Mouse (Mus musculus): ENCODE measurements around the gene Dip2a. TPM values are rescaled to one million over a fixed set of nuclear protein-coding genes. Genes with fewer than 3 reads are reported as not detected.

Dip2a gene
- polyA plus RNA-seq, 1 experiment, result 26.0 TPM

DNA sequence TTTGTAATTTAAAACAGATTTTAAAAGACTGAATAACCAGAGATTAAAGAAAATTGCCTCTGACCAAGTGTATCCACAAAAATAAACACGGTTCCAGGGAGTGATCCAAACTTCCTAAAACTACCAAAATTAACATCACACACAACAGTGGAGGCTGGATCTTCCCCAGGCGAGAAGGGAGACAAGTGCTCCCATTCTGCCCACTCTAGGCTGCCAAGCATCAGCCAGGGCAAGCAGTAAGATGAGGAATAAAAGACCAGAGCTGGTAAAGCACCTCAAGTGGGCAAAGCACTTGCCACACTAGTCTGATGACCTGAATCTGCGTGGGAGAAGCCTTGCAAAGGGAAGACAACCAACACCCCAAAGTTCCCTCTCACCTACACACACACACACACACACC, 26.6 kb upstream of the Dip2a start:
- Histone ChIP-seq H3K27me3 (ENCODE audit: control insufficient read depth, insufficient read depth, insufficient read length) (no peaks in the 10 kb centered on the region), H3K79me2 (ENCODE audit: control insufficient read depth, insufficient read depth) (peaks cover 9% of the 10 kb centered on the region), H3K4me3 (ENCODE audit: insufficient read depth, poor library complexity, severe bottlenecking) (no peak overlapping the region), H3K79me3 (ENCODE audit: low read depth) (no peaks in the 10 kb centered on the region), H3K36me3 (ENCODE audit: control insufficient read depth, insufficient read depth) (peaks cover 66% of the 10 kb centered on the region), H3ac (ENCODE audit: control insufficient read depth, insufficient read length, low read depth) (no peak overlapping the region)
- TF ChIP-seq USF1 (IDR thresholded peaks at IDR 0.05; ENCODE audit: low read depth), result no peak
- no peak for TF ChIP-seq MYOG (IDR thresholded peaks at IDR 0.05; ENCODE audit: control insufficient read depth, extremely low read depth, insufficient read length)
- no peak for TF ChIP-seq MAX (IDR thresholded peaks at IDR 0.05)
- TF ChIP-seq CTCF (IDR thresholded peaks at IDR 0.05; ENCODE audit: control insufficient read depth, insufficient read depth, insufficient read length), result no peak

- Histone ChIP-seq H3K79me3 (ENCODE audit: low read depth) (no peaks in the 10 kb centered on the region), H3K79me2 (ENCODE audit: control insufficient read depth, insufficient read depth) (peaks cover 9% of the 10 kb centered on the region), H3ac (ENCODE audit: control insufficient read depth, insufficient read length, low read depth) (no peak overlapping the region), H3K36me3 (ENCODE audit: control insufficient read depth, insufficient read depth) (peaks cover 73% of the 10 kb centered on the region), H3K4me3 (ENCODE audit: insufficient read depth, poor library complexity, severe bottlenecking) (no peak overlapping the region), H3K27me3 (ENCODE audit: control insufficient read depth, insufficient read depth, insufficient read length) (no peaks in the 10 kb centered on the region)
- TF ChIP-seq MAX (IDR thresholded peaks at IDR 0.05) (no peak), USF1 (IDR thresholded peaks at IDR 0.05; ENCODE audit: low read depth) (no peak), FOSL1 (IDR thresholded peaks at IDR 0.05; ENCODE audit: insufficient read depth, low read length, poor library complexity, severe bottlenecking) (no peak), MYOD1 (IDR thresholded peaks at IDR 0.05; ENCODE audit: control insufficient read depth, insufficient read length, low read depth) (no peak), MYOG (IDR thresholded peaks at IDR 0.05; ENCODE audit: control insufficient read depth, extremely low read depth, insufficient read length) (no peak), CEBPB (IDR thresholded peaks at IDR 0.05; ENCODE audit: low read depth) (no peak), CTCF (IDR thresholded peaks at IDR 0.05; ENCODE audit: control insufficient read depth, insufficient read depth, insufficient read length) (no peak)
These were observed 23.7 kb upstream of the Dip2a start for GRCm38 (mm10) chr10:76368766-76369165.

GRCm38 (mm10) chr10:76363233-76363632, 18.1 kb upstream of the Dip2a start:
- Histone ChIP-seq H3K36me3 (ENCODE audit: control insufficient read depth, insufficient read depth) (peaks cover 38% of the 10 kb centered on the region), H3K27me3 (ENCODE audit: control insufficient read depth, insufficient read depth, insufficient read length) (no peaks in the 10 kb centered on the region), H3K79me2 (ENCODE audit: control insufficient read depth, insufficient read depth) (no peaks in the 10 kb centered on the region), H3K4me3 (ENCODE audit: insufficient read depth, poor library complexity, severe bottlenecking) (no peak overlapping the region), H3K79me3 (ENCODE audit: low read depth) (no peaks in the 10 kb centered on the region), H3ac (ENCODE audit: control insufficient read depth, insufficient read length, low read depth) (no peak overlapping the region)
- TF ChIP-seq CEBPB (IDR thresholded peaks at IDR 0.05; ENCODE audit: low read depth), result no peak
- no peak for TF ChIP-seq MYOG (IDR thresholded peaks at IDR 0.05; ENCODE audit: control insufficient read depth, extremely low read depth, insufficient read length)
- TF ChIP-seq USF1 (IDR thresholded peaks at IDR 0.05; ENCODE audit: low read depth), result no peak
- no peak for TF ChIP-seq FOSL1 (IDR thresholded peaks at IDR 0.05; ENCODE audit: insufficient read depth, low read length, poor library complexity, severe bottlenecking)
- no peak for TF ChIP-seq MYOD1 (IDR thresholded peaks at IDR 0.05; ENCODE audit: control insufficient read depth, insufficient read length, low read depth)
- TF ChIP-seq CTCF (IDR thresholded peaks at IDR 0.05; ENCODE audit: control insufficient read depth, insufficient read depth, insufficient read length), result no peak
- TF ChIP-seq MAX (IDR thresholded peaks at IDR 0.05), result no peak

DNA sequence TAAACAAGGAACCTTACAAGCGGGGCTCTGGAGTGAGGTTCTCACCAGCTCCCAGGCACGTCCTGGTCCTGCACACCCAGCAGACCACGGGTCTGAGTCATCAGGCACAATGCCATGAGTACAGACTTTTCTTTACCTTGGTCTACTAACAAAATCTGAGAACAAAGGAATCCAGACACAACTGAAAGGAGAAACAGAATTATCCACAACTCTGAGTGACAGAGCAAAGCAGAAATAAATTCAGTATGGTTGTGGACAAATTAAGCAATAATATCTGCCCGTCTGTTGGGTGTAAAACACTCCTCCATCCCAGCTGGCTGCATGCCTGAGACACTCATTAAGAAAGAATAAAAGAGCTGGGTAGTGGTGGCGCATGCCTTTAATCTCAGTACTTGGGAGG, 13.4 kb upstream of the Dip2a start:
- Histone ChIP-seq H3K36me3 (ENCODE audit: control insufficient read depth, insufficient read depth) (peaks cover 33% of the 10 kb centered on the region), H3ac (ENCODE audit: control insufficient read depth, insufficient read length, low read depth) (no peak overlapping the region), H3K79me2 (ENCODE audit: control insufficient read depth, insufficient read depth) (no peaks in the 10 kb centered on the region), H3K79me3 (ENCODE audit: low read depth) (no peaks in the 10 kb centered on the region), H3K27me3 (ENCODE audit: control insufficient read depth, insufficient read depth, insufficient read length) (no peaks in the 10 kb centered on the region), H3K4me3 (ENCODE audit: insufficient read depth, poor library complexity, severe bottlenecking) (no peak overlapping the region)
- TF ChIP-seq CEBPB (IDR thresholded peaks at IDR 0.05; ENCODE audit: low read depth), result peak; percentile 61
- no peak for TF ChIP-seq CTCF (IDR thresholded peaks at IDR 0.05; ENCODE audit: control insufficient read depth, insufficient read depth, insufficient read length)
- no peak for TF ChIP-seq USF1 (IDR thresholded peaks at IDR 0.05; ENCODE audit: low read depth)
- TF ChIP-seq MAX (IDR thresholded peaks at IDR 0.05), result peak; percentile 58
- no peak for TF ChIP-seq MYOG (IDR thresholded peaks at IDR 0.05; ENCODE audit: control insufficient read depth, extremely low read depth, insufficient read length)
- TF ChIP-seq FOSL1 (IDR thresholded peaks at IDR 0.05; ENCODE audit: insufficient read depth, low read length, poor library complexity, severe bottlenecking), result peak; percentile 56
- TF ChIP-seq MYOD1 (IDR thresholded peaks at IDR 0.05; ENCODE audit: control insufficient read depth, insufficient read length, low read depth), result no peak

- Histone ChIP-seq H3K27me3 (ENCODE audit: control insufficient read depth, insufficient read depth, insufficient read length) (no peaks in the 10 kb centered on the region), H3K79me3 (ENCODE audit: low read depth) (no peaks in the 10 kb centered on the region), H3ac (ENCODE audit: control insufficient read depth, insufficient read length, low read depth) (no peak overlapping the region), H3K79me2 (ENCODE audit: control insufficient read depth, insufficient read depth) (no peaks in the 10 kb centered on the region), H3K4me3 (ENCODE audit: insufficient read depth, poor library complexity, severe bottlenecking) (no peak overlapping the region), H3K36me3 (ENCODE audit: control insufficient read depth, insufficient read depth) (peaks cover 43% of the 10 kb centered on the region)
- TF ChIP-seq MYOG (IDR thresholded peaks at IDR 0.05; ENCODE audit: control insufficient read depth, extremely low read depth, insufficient read length) (no peak), CTCF (IDR thresholded peaks at IDR 0.05; ENCODE audit: control insufficient read depth, insufficient read depth, insufficient read length) (no peak), USF1 (IDR thresholded peaks at IDR 0.05; ENCODE audit: low read depth) (no peak), CEBPB (IDR thresholded peaks at IDR 0.05; ENCODE audit: low read depth) (peak; percentile 67), MAX (IDR thresholded peaks at IDR 0.05) (peak; percentile 80), FOSL1 (IDR thresholded peaks at IDR 0.05; ENCODE audit: insufficient read depth, low read length, poor library complexity, severe bottlenecking) (peak; percentile 71), MYOD1 (IDR thresholded peaks at IDR 0.05; ENCODE audit: control insufficient read depth, insufficient read length, low read depth) (peak; percentile 47)
These were observed 12.3 kb upstream of the Dip2a start for GRCm38 (mm10) chr10:76357286-76357875.

DNA sequence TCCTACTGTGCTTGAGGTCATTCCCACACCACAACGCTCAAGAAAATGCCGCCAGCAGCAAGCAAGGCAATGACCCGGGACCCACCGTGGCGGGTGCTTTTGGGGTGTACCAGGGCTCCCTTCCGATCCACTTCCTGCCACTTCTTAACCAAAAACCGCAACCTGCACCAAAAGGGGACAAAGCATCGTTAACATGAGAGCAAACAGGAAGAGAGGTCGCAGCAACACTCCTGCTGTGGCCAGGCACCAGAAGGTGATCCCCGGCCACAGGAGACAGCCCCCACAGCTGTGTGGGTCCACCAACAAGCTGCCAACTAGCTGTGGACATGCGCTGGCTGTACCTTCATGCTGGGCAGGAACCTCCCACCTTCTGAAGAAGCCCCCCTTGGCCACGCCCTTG, 9.9 kb upstream of the Dip2a start:
- Histone ChIP-seq H3K4me3 (ENCODE audit: insufficient read depth, poor library complexity, severe bottlenecking) (no peak overlapping the region), H3K79me3 (ENCODE audit: low read depth) (no peaks in the 10 kb centered on the region), H3K79me2 (ENCODE audit: control insufficient read depth, insufficient read depth) (no peaks in the 10 kb centered on the region), H3ac (ENCODE audit: control insufficient read depth, insufficient read length, low read depth) (no peak overlapping the region), H3K36me3 (ENCODE audit: control insufficient read depth, insufficient read depth) (peaks cover 67% of the 10 kb centered on the region), H3K27me3 (ENCODE audit: control insufficient read depth, insufficient read depth, insufficient read length) (no peaks in the 10 kb centered on the region)
- no peak for TF ChIP-seq MYOG (IDR thresholded peaks at IDR 0.05; ENCODE audit: control insufficient read depth, extremely low read depth, insufficient read length)
- no peak for TF ChIP-seq MYOD1 (IDR thresholded peaks at IDR 0.05; ENCODE audit: control insufficient read depth, insufficient read length, low read depth)
- no peak for TF ChIP-seq CTCF (IDR thresholded peaks at IDR 0.05; ENCODE audit: control insufficient read depth, insufficient read depth, insufficient read length)
- TF ChIP-seq MAX (IDR thresholded peaks at IDR 0.05), result no peak
- no peak for TF ChIP-seq CEBPB (IDR thresholded peaks at IDR 0.05; ENCODE audit: low read depth)
- TF ChIP-seq FOSL1 (IDR thresholded peaks at IDR 0.05; ENCODE audit: insufficient read depth, low read length, poor library complexity, severe bottlenecking), result no peak
- no peak for TF ChIP-seq USF1 (IDR thresholded peaks at IDR 0.05; ENCODE audit: low read depth)

All from C2C12 (cell line).